Mouse (Mus musculus) spleen, adult 2 months (tissue): Measurements from ENCODE around the gene Mlh1. TPM values are rescaled to one million over a fixed set of nuclear protein-coding genes. Genes with fewer than 3 reads are reported as not detected.

Source experiments
- DNase-seq, 2 experiments: peaks; one replicate each; pipeline versions ENCODE4 v3.0.0 to v3.0.0-alpha.2; 2012 to 2021; ENCODE audit warnings: low spot score in 2 of 2, low read depth in 1 of 2
- H3K27ac ChIP-seq: fragments of 200-500 bp; 2 replicates; pipeline ENCODE4 v1.5.1; 2012; ENCODE audit warnings: low read length, inconsistent platforms; ENCODE audit not compliant: insufficient read depth
- H3K27me3 ChIP-seq: fragments of 200-500 bp; 2 replicates; pipeline ENCODE4 v1.6.1; 2012; ENCODE audit warnings: mild to moderate bottlenecking, moderate library complexity, low read length, inconsistent platforms; ENCODE audit not compliant: control insufficient read depth, insufficient read depth
- H3K36me3 ChIP-seq: fragments of 200-500 bp; 2 replicates; pipeline ENCODE4 v1.6.1; 2012; ENCODE audit warnings: mild to moderate bottlenecking, low read length, inconsistent platforms; ENCODE audit not compliant: control insufficient read depth, insufficient read depth
- H3K4me1 ChIP-seq: fragments of 200-500 bp; 2 replicates; pipeline ENCODE4 v1.6.1; 2011; ENCODE audit warnings: inconsistent platforms; ENCODE audit not compliant: control insufficient read depth, insufficient read depth, insufficient read length
- H3K4me3 ChIP-seq: fragments of 200-500 bp; 2 replicates; pipeline ENCODE4 v1.5.1; 2011; ENCODE audit warnings: mild to moderate bottlenecking, inconsistent platforms; ENCODE audit not compliant: insufficient read depth, insufficient read length; ENCODE audit errors: extremely low read depth
- CTCF ChIP-seq: fragments of 200-500 bp; IDR thresholded peaks from 2 replicates; pipeline ENCODE4 v1.5.1; 2011; ENCODE audit warnings: mild to moderate bottlenecking, inconsistent platforms; ENCODE audit not compliant: insufficient read depth, insufficient read length, insufficient replicate concordance; ENCODE audit errors: extremely low read depth
- POLR2A ChIP-seq: fragments of 200-500 bp; IDR thresholded peaks from 2 replicates; pipeline ENCODE4 v1.6.1; 2011; ENCODE audit warnings: low read depth, low read length, inconsistent platforms
- WGBS: fragments of 180-500 bp; shearing (Covaris S2); methylation state at CpG from one replicate; pipeline ENCODE4 v1.1.7; 2018; 5-methylcytosine and 5-hydroxymethylcytosine counted together
- polyA plus RNA-seq: library from polyadenylated mRNA; depleted of rRNA; stranded (reverse); fragments of >200 nt; gene quantifications from 2 replicates; pipeline ENCODE4 v1.2.3, GENCODE M21; 2012

The Mlh1 gene
- polyA plus RNA-seq, 1 experiment = 11.7 TPM

DNA sequence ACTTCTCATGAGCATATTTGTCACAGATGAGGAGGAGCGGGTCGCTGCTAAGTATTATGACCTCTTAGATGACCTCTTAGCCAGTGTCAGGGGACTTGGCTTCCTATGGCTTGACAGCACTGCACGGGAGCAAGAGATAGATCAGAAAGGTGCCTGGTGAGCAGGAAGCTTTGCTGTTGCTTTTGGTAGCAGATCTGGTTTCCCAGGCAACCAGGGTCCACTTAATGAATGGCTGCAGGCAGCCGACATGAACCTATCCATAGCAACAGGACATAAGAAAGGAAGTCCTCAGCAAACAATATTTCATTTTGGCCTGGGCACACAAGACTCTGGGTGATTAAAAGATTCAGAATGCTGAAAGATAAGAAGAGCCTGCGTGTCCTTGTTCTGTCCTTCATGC, 14.1 kb upstream of the Mlh1 start:
- no peak for TF ChIP-seq POLR2A
- TF ChIP-seq CTCF = no peak
- DNase-seq = no peak
- Histone ChIP-seq H3K27ac (no peak overlapping the region), H3K4me3 (no peak overlapping the region), H3K36me3 (no peaks in the 10 kb centered on the region), H3K4me1 (no peaks in the 10 kb centered on the region), H3K27me3 (no peaks in the 10 kb centered on the region)
- WGBS = 61% methylated on average over 5 of the region's 5 CpGs

DNA sequence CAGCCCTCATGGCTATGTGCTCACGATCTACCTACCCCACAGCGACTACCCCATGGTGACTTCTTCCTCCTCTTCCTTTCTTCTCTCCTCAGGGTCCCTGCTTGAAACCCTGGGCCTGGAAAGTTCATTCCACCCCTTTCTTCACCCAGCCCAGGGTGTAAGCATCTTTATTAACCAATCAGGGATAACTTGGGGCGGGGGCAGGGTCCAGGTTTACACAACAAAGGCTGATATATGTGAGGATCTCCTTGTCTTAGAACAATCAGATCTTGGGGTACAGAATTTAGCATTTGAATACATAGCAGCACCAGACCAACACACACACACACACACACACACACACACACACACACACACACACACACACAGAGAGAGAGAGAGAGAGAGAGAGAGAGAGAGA, 13.5 kb upstream of the Mlh1 start:
- Histone ChIP-seq H3K27me3 (no peaks in the 10 kb centered on the region), H3K36me3 (no peaks in the 10 kb centered on the region), H3K4me1 (no peaks in the 10 kb centered on the region), H3K27ac (no peak overlapping the region), H3K4me3 (no peak overlapping the region)
- TF ChIP-seq CTCF (no peak), POLR2A (no peak)
- 84% methylated on average over 3 of the region's 3 CpGs for WGBS
- DNase-seq = no peak

- Histone ChIP-seq H3K36me3 (peaks cover 11% of the 10 kb centered on the region), H3K27ac (no peak overlapping the region), H3K4me1 (peaks cover 14% of the 10 kb centered on the region), H3K27me3 (no peaks in the 10 kb centered on the region), H3K4me3 (peak overlapping the region; percentile 20; the same call in 1 of the 2 replicates)
- TF ChIP-seq POLR2A (no peak), CTCF (no peak)
- no peak for DNase-seq
- 64% methylated on average over 1 of the region's 1 CpGs for WGBS
These were observed 3.6 kb upstream of the Mlh1 start for GRCm38 (mm10) chr9:111275156-111275555.

- Histone ChIP-seq H3K36me3 (peaks cover 7% of the 10 kb centered on the region), H3K4me3 (no peak overlapping the region), H3K27me3 (no peaks in the 10 kb centered on the region), H3K4me1 (peaks cover 14% of the 10 kb centered on the region), H3K27ac (no peak overlapping the region)
- WGBS = 72% methylated on average over 1 of the region's 1 CpGs
- no peak for DNase-seq
- TF ChIP-seq CTCF (no peak), POLR2A (no peak)
These were observed 2.4 kb upstream of the Mlh1 start for GRCm38 (mm10) chr9:111273958-111274357.

DNA sequence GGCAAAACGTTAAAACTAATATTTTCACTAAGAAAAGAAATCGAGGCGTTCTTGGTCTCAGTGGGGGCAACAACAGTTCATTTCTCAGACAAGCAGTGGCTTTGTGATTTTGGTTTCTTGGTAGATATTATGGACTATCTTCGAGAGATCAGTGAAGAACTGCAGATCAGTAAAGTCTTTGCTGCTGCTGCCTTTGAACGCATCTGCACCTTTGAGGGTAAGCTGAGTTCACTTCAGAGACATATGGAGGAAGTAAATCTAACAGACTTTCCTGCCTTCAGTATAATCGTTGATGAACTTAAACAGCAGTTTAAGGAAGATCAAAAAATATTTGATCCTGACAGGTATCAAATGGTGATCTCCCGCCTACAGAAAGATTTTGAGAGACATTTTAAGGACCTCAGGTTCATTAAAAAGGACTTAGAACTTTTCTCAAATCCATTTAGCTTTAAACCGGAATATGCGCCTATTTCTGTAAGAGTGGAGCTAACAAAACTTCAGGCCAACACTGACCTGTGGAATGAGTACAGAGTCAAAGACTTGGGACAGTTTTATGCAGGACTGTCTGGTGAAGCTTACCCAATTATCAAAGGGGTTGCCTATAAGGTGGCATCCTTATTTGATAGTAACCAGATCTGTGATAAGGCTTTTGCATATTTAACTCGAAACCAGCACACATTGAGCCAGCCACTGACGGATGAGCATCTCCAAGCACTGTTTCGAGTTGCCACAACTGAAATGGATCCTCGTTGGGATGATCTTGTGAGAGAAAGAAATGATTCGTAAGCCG, 1.6 kb upstream of the Mlh1 start:
- H3K4me3 ChIP-seq = peak overlapping the region; percentile 45
- DNase-seq = no peak
- WGBS = 51% methylated on average over 15 of the region's 15 CpGs
- TF ChIP-seq POLR2A = no peak
- no peak for TF ChIP-seq CTCF
- H3K27me3 ChIP-seq = no peaks in the 10 kb centered on the region
- no peak overlapping the region for H3K27ac ChIP-seq
- peaks cover 5% of the 10 kb centered on the region for H3K36me3 ChIP-seq
- peaks cover 14% of the 10 kb centered on the region for H3K4me1 ChIP-seq

GRCm38 (mm10) chr9:111272356-111272755, 765 bp upstream of the Mlh1 start:
- no peak for DNase-seq
- Histone ChIP-seq H3K4me1 (peaks cover 14% of the 10 kb centered on the region), H3K36me3 (peaks cover 2% of the 10 kb centered on the region; the same call in 1 of the 2 replicates)

DNA sequence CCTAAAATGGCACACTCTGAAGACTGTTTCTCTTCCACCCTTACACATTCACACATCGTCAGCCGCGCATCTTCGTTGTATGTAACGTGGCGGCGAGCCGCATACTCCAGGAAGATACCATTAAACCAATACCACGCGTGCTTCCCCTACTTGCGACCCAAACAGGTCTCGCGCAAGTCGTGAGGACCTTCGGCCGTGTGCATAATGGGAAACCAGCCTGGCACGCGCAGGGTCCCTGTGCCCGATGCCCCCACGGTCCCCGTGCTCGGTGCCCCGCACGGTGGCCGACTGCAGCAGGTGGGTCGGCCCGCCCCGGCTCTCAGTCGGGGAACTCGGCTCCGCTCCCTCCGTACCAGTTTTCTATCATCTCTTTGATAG, 546 bp downstream of the Mlh1 start:
- Histone ChIP-seq H3K27me3 (no peaks in the 10 kb centered on the region), H3K4me3 (peak overlapping the region; percentile 67), H3K27ac (peak overlapping the region; percentile 77), H3K36me3 (peaks cover 4% of the 10 kb centered on the region), H3K4me1 (peaks cover 14% of the 10 kb centered on the region)
- 0% methylated on average over 32 of the region's 32 CpGs for WGBS
- TF ChIP-seq POLR2A (no peak), CTCF (no peak)
- no peak for DNase-seq

More at GRCm38 (mm10) chr9:111272356-111272755, 765 bp upstream of the Mlh1 start:
- H3K27me3 ChIP-seq = no peaks in the 10 kb centered on the region
- H3K27ac ChIP-seq = peak overlapping the region; percentile 90
- TF ChIP-seq CTCF = no peak
- no peak for TF ChIP-seq POLR2A
- peak overlapping the region; percentile 65 for H3K4me3 ChIP-seq
- WGBS = 7% methylated on average over 19 of the region's 19 CpGs
